Mouse (Mus musculus): ENCODE data around the gene Adamts4. TPM values are rescaled to one million over a fixed set of nuclear protein-coding genes. Genes with fewer than 3 reads are reported as not detected.
A peak's percentile ranks its signal among the peaks of the same experiment; 100 is the strongest.
"Not testable (repeated sequence)": the region's sequence is repeated elsewhere in the genome, so short reads cannot be mapped to it uniquely, and the experiment has no call there.

Gene Adamts4
- total RNA-seq, 2 experiments from 2014 or later, result 2.9 to 3.6 TPM

GRCm38 (mm10) chr1:171227879-171228278 lies 22.3 kb upstream of the Adamts4 start:
- intact Hi-C loops (cut with DNase I), result no loop called here
- no peak for DNase-seq

GRCm38 (mm10) chr1:171229750-171230149 lies 20.5 kb upstream of the Adamts4 start:
- intact Hi-C loops (cut with DNase I), result no loop called here
- no peak for DNase-seq

GRCm38 (mm10) chr1:171230215-171230614 lies 20.0 kb upstream of the Adamts4 start:
- DNase-seq, result no peak
- intact Hi-C loops (cut with DNase I), result no loop called here

- intact Hi-C loops (cut with DNase I), result no loop called here
- no peak for DNase-seq
Measured at GRCm38 (mm10) chr1:171231844-171232243, 18.4 kb upstream of the Adamts4 start.

- intact Hi-C loops (cut with DNase I), result no loop called here
- no peak for DNase-seq
Measured at GRCm38 (mm10) chr1:171232348-171232747, 17.9 kb upstream of the Adamts4 start.

GRCm38 (mm10) chr1:171232800-171233730 lies 17.2 kb upstream of the Adamts4 start:
- no peak for DNase-seq
- intact Hi-C loops (cut with DNase I), result no loop called here

- no peak for DNase-seq
- intact Hi-C loops (cut with DNase I), result no loop called here
Measured at GRCm38 (mm10) chr1:171234126-171234525, 16.1 kb upstream of the Adamts4 start, which contains the start of gene Fcer1g. Gene Fcer1g (minus strand): TSS chr1:171234365.

GRCm38 (mm10) chr1:171234538-171234937 lies 15.7 kb upstream of the Adamts4 start:
- no peak for DNase-seq
- intact Hi-C loops (cut with DNase I), result no loop called here

GRCm38 (mm10) chr1:171235791-171236190 lies 14.4 kb upstream of the Adamts4 start:
- intact Hi-C loops (cut with DNase I), result loop anchor here (5.0 kb wide), 1 partner anchor 118 kb away; no protein-coding TSS in a partner anchor
- no peak for DNase-seq

- intact Hi-C loops (cut with DNase I), result loop anchor here (5.0 kb wide), 1 partner anchor 120 kb away; no protein-coding TSS in a partner anchor
- DNase-seq, result no peak
Measured at GRCm38 (mm10) chr1:171237438-171237837, 12.8 kb upstream of the Adamts4 start.

- DNase-seq, result peak; percentile 71 to 73
- intact Hi-C loops (cut with DNase I), result loop anchor here (2.0 to 5.0 kb wide), 2 partner anchors 16 to 121 kb away; partner anchors contain the start of gene Tomm40l
Measured at GRCm38 (mm10) chr1:171238463-171238862, 11.8 kb upstream of the Adamts4 start.

- intact Hi-C loops (cut with DNase I), result loop anchor here (2.0 to 5.0 kb wide), 3 partner anchors 17 to 123 kb away; partner anchors contain the start of genes Ppox and Tomm40l
- peak in 1 of 2 experiments; percentile 54 for DNase-seq
Measured at GRCm38 (mm10) chr1:171239992-171240744, 10.1 kb upstream of the Adamts4 start.

GRCm38 (mm10) chr1:171240911-171241310 lies 9.3 kb upstream of the Adamts4 start:
- intact Hi-C loops (cut with DNase I), result loop anchor here (5.0 kb wide), 1 partner anchor 41 kb away; the partner anchor contains the start of gene Ppox
- no peak for DNase-seq

GRCm38 (mm10) chr1:171241952-171242351 lies 8.3 kb upstream of the Adamts4 start:
- not testable (repeated sequence) for DNase-seq
- intact Hi-C loops (cut with DNase I), result loop anchor here (5.0 kb wide), 1 partner anchor 40 kb away; the partner anchor contains the start of gene Ppox

- DNase-seq, result no peak
- intact Hi-C loops (cut with DNase I), result no loop called here
Measured at GRCm38 (mm10) chr1:171245353-171245752, 4.9 kb upstream of the Adamts4 start.

GRCm38 (mm10) chr1:171246709-171247452 lies 3.3 kb upstream of the Adamts4 start:
- intact Hi-C loops (cut with DNase I), result no loop called here
- DNase-seq, result peak; percentile 98 to 99

- intact Hi-C loops (cut with DNase I), result no loop called here
- DNase-seq, result no peak
Measured at GRCm38 (mm10) chr1:171247453-171247841, 2.8 kb upstream of the Adamts4 start.

- intact Hi-C loops (cut with DNase I), result no loop called here
- DNase-seq, result peak in 1 of 2 experiments; percentile 38
Measured at GRCm38 (mm10) chr1:171247916-171248315, 2.3 kb upstream of the Adamts4 start.

GRCm38 (mm10) chr1:171248386-171249226 lies 1.6 kb upstream of the Adamts4 start:
- no peak for DNase-seq

More at GRCm38 (mm10) chr1:171248386-171249226, 1.6 kb upstream of the Adamts4 start:
- intact Hi-C loops (cut with DNase I), result no loop called here

Measured in heart, postnatal 14 days (tissue).